ENCODE assay signal across 29 mouse cellular contexts in genomic region chr11:109468133-109468532, GRCm38 (mm10). TPM values are rescaled to one million over a fixed set of nuclear protein-coding genes. Genes with fewer than 3 reads are reported as not detected.
A peak's percentile ranks its signal among the peaks of the same experiment; 100 is the strongest.
DNase-seq lines count a peak whose midpoint lies in the region; ATAC-seq and TF ChIP-seq lines count a peak whose summit lies in the region.
"Had no signal": no experiment of that assay in that cellular context is flagged by ENCODE, and none has a peak within 500 bp of the region (broad histone marks: within the 10 kb centered on the region; RNA-seq: fewer than 3 reads in every experiment).

No protein-coding gene starts in this region.

- H3K27ac ChIP-seq in bone marrow macrophage, adult 2 months (ENCODE audit: insufficient read depth, low read depth, low read length) = peak overlapping the region; percentile 51
- H3K27ac ChIP-seq in liver, embryonic 15.5 days (replicated peaks) = peak overlapping the region; percentile 49; the same call in 1 of the 2 replicates
- H3K27ac ChIP-seq: forebrain, embryonic 13.5 days; hindbrain, embryonic 13.5 days; kidney, embryonic 15.5 days; left cerebral cortex, adult 2 months; limb, embryonic 15.5 days; neural tube, embryonic 12.5 days had no signal

- DNase-seq in lung, postnatal 10 days = peak; percentile 32
- DNase-seq in lung, postnatal 36 days = no peak
- no peak for DNase-seq in left cerebral cortex, postnatal 25 days (ENCODE audit: low spot score in 2 of 2)
- no peak for DNase-seq in heart, postnatal 4 days
- no peak for DNase-seq in kidney, postnatal 14 days
- DNase-seq: cerebellum, postnatal 10 days; gastrocnemius, postnatal 10 days; kidney, adult 11 months; left cerebral cortex, postnatal 4 days; midbrain, embryonic 14.5 days; retina, postnatal 1 day; thymus, postnatal 25 days had no signal

- H3K36me3 ChIP-seq in liver, embryonic 15.5 days (replicated peaks) = peaks cover 63% of the 10 kb centered on the region
- H3K36me3 ChIP-seq: kidney, embryonic 15.5 days; limb, embryonic 15.5 days; neural tube, embryonic 12.5 days had no signal

- 59% methylated on average over 5 of the region's 5 CpGs for WGBS in liver, embryonic 15.5 days (ENCODE audit: insufficient replicate concordance)

- peaks cover 29% of the 10 kb centered on the region for H3K4me1 ChIP-seq in bone marrow macrophage, adult 2 months (ENCODE audit: control insufficient read depth, insufficient read depth, low read length)
- H3K4me1 ChIP-seq in liver, embryonic 15.5 days (replicated peaks) = peaks cover 75% of the 10 kb centered on the region

- intact Hi-C loops in left cerebral cortex, postnatal 25 days (cut with DNase I) = no loop called here

- no peak overlapping the region for H3K9ac ChIP-seq in liver, embryonic 15.5 days
- H3K9ac ChIP-seq: forebrain, embryonic 13.5 days; hindbrain, embryonic 13.5 days; kidney, embryonic 15.5 days; limb, embryonic 15.5 days; neural tube, embryonic 12.5 days had no signal

- H3K4me3 ChIP-seq in bone marrow macrophage, adult 2 months (ENCODE audit: insufficient read depth, low read length) = no peak overlapping the region
- H3K4me3 ChIP-seq in liver, embryonic 15.5 days (replicated peaks) = no peak overlapping the region
- H3K4me3 ChIP-seq: forebrain, embryonic 13.5 days; hindbrain, embryonic 13.5 days; kidney, embryonic 15.5 days; left cerebral cortex, adult 2 months; limb, embryonic 15.5 days; neural tube, embryonic 12.5 days had no signal

- H3K9me3 ChIP-seq in liver, embryonic 15.5 days (replicated peaks) = no peaks in the 10 kb centered on the region
- H3K9me3 ChIP-seq: forebrain, embryonic 13.5 days; hindbrain, embryonic 13.5 days; kidney, embryonic 15.5 days; limb, embryonic 15.5 days; neural tube, embryonic 12.5 days had no signal

- TF ChIP-seq CTCF in bone marrow macrophage, adult 2 months (IDR thresholded peaks at IDR 0.05; ENCODE audit: low read depth, low read length) = no peak

- no peak for TF ChIP-seq POLR2A in bone marrow macrophage, adult 2 months (IDR thresholded peaks at IDR 0.05; ENCODE audit: borderline replicate concordance, low read depth, low read length)

- H3K4me2 ChIP-seq in liver, embryonic 15.5 days = peak overlapping the region; percentile 19; the same call in 1 of the 2 replicates
- H3K4me2 ChIP-seq: forebrain, embryonic 13.5 days; hindbrain, embryonic 13.5 days; kidney, embryonic 15.5 days; limb, embryonic 15.5 days; neural tube, embryonic 12.5 days had no signal

- no peak for ATAC-seq in liver, embryonic 15.5 days (ENCODE audit: insufficient read depth)
- ATAC-seq: forebrain, embryonic 13.5 days had no signal

- H3K27me3 ChIP-seq in liver, embryonic 15.5 days = no peaks in the 10 kb centered on the region
- H3K27me3 ChIP-seq: kidney, embryonic 15.5 days; neural tube, embryonic 12.5 days had no signal

RNA-seq across cellular contexts. Expression of gene Arsg, which starts 5.0 kb away (rescaled TPM):
- 3.7 and 4.4 TPM in 2 replicates for polyA plus RNA-seq in bone marrow macrophage, adult 2 months (2012; ENCODE audit: insufficient read depth, insufficient read length, missing spikeins)
- 3.4 and 3.7 TPM in 2 replicates for polyA plus RNA-seq in liver, embryonic 15.5 days (2015; fragmentation: Nextera tagmentation; extraction: Ambion mirVana)
- 10 to 100 TPM in 1 of 2 experiments, 1 to 10 TPM in 1; 9.6 to 11.1 TPM for total RNA-seq in left cerebral cortex, postnatal 25 days (2021)
- total RNA-seq in heart, postnatal 4 days (2021) = 1 to 10 TPM; 5.2 to 6.1 TPM

RNA-seq across cellular contexts. Expression of gene Slc16a6, which starts 5.3 kb away (rescaled TPM):
- 32.6 and 38.7 TPM in 2 replicates for polyA plus RNA-seq in bone marrow macrophage, adult 2 months (2012; ENCODE audit: insufficient read depth, insufficient read length, missing spikeins)
- 38.9 and 39.1 TPM in 2 replicates for polyA plus RNA-seq in liver, embryonic 15.5 days (2015; fragmentation: Nextera tagmentation; extraction: Ambion mirVana)
- 10 to 100 TPM in 1 of 2 experiments, 1 to 10 TPM in 1; 8.7 to 17.3 TPM for total RNA-seq in left cerebral cortex, postnatal 25 days (2021)
- 10 to 100 TPM; 17.9 to 22.6 TPM for total RNA-seq in heart, postnatal 4 days (2021)

RNA-seq across cellular contexts. Expression of gene Amz2, which starts 42.4 kb away (rescaled TPM):
- 32.5 and 35.5 TPM in 2 replicates for polyA plus RNA-seq in bone marrow macrophage, adult 2 months (2012; ENCODE audit: insufficient read depth, insufficient read length, missing spikeins)
- polyA plus RNA-seq in liver, embryonic 15.5 days (2015; fragmentation: Nextera tagmentation; extraction: Ambion mirVana) = 10.8 and 11.1 TPM in 2 replicates
- total RNA-seq in left cerebral cortex, postnatal 25 days (2021) = 10 to 100 TPM; 48.3 to 55.4 TPM
- total RNA-seq in heart, postnatal 4 days (2021) = 10 to 100 TPM; 46.9 to 49.4 TPM

RNA-seq across cellular contexts. Expression of gene 9930022D16Rik, which starts 54.4 kb away (rescaled TPM):
- polyA plus RNA-seq in bone marrow macrophage, adult 2 months (2012; ENCODE audit: insufficient read depth, insufficient read length, missing spikeins) = 0.40 and 0.49 TPM in 2 replicates
- polyA plus RNA-seq in liver, embryonic 15.5 days (2015; fragmentation: Nextera tagmentation; extraction: Ambion mirVana) = not detected in 2 replicates
- total RNA-seq in left cerebral cortex, postnatal 25 days (2021) = not detected
- total RNA-seq in heart, postnatal 4 days (2021) = not detected
- total RNA-seq: adrenal gland, adult 18-20 months; adrenal gland, postnatal 4 days; gastrocnemius, postnatal 10 days; heart, adult 18-20 months; heart, postnatal 25 days; layer of hippocampus, postnatal 10 days; left cerebral cortex, adult 2 months; left cerebral cortex, postnatal 4 days had no signal
- polyA plus RNA-seq: embryonic facial prominence, embryonic 11.5 days; forebrain, embryonic 13.5 days; heart, embryonic 14.5 days; hindbrain, embryonic 13.5 days; kidney, embryonic 15.5 days; limb, embryonic 15.5 days; midbrain, embryonic 14.5 days; neural tube, embryonic 12.5 days; spleen, adult 2 months; stomach, embryonic 14.5 days had no signal
